Mouse (Mus musculus) kidney, postnatal 25 days (tissue): ENCODE data around the gene Siglec1.

Source experiments
- DNase-seq, 2 experiments: peaks; one replicate each; pipeline ENCODE4 v3.0.0; 2021; ENCODE audit warnings: mixed read lengths in 2 of 2

Siglec1 gene

GRCm38 (mm10) chr2:131096101-131096795, 9.7 kb upstream of the Siglec1 start:
- peak; percentile 65 to 83 for DNase-seq

DNA sequence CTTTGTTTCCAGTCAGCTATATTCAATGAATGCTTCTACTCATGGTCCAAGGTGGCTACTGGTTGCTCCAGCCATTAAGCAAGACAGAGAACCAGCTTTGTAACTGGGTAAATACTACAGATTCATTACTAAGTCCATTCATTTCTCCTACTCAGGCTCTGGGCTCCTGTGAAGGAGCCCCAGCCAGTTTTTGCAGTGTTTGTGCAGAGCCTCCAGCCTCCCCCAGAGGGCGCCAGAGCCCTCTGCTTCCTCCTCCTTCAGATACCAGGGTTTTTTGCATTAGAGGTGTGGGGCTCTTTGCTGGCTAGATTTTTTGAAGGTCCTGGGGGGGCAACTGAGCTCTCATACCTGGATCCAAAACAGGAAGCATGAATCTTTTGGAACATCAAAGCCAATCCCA, 8.3 kb upstream of the Siglec1 start:
- peak; percentile 73 to 79 for DNase-seq

- DNase-seq = peak in 1 of 2 experiments; percentile 9
Measured at GRCm38 (mm10) chr2:131093577-131093976, 7.0 kb upstream of the Siglec1 start.

DNA sequence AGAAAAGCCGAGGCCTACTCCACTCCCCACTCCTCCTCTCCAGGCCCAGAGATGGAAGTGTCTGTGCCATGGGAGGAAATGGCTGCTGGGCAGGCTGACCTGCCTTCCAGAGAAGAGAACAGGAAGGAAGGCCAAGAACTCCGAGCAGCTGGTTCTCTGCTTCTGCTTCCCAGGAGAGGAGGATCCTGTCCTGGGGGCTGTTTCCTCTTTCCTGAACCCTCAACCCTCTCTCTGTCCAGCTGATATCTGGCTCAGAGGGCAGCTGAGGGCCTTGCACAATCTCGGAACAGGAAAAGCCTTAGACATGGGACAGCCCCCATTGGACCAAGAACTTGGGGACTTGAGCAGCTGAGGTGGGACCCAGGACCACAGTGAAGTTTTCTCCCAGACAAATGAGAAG, 4.3 kb upstream of the Siglec1 start:
- DNase-seq = peak; percentile 10 to 54

DNA sequence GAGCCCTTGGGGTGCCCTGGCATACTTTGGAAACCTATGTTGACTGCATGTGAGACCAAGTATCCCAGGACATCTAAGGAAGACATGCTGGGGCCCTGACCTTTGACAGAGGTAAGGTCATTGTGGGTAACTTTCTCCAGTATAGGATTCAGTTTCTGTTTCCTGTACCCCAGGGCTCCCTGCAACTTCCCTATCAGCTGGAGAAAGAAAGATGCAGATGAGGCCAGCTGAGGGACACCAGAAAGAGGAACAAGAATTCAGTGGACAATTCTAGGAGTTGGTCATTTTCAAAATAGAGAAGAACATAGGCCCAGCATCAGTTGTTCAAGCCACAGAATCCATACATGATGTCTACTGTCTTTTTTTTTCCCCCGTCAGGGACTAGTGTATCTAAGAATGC, 3.1 kb upstream of the Siglec1 start:
- no peak for DNase-seq

GRCm38 (mm10) chr2:131088581-131088980, 2.0 kb upstream of the Siglec1 start:
- DNase-seq = peak in 1 of 2 experiments; percentile 16

DNA sequence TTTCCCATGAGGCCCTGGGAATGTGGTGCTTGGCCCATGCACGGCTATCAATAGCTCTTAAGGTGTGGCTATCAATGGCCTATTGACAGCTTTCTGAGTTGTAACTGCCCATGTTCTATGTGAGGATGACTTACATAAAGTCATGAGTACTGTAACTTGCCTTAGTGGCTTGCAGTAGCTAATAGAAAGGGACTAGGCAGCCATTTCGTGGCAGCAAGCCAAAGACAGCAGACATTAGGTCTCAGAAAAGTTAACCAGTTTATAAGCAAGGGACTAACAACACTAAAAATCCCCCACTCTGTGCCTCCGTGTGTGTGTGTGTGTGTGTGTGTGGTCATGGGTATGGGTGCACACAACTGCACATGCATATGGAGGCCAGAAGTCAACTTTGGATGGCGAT, 2.4 kb downstream of the Siglec1 start:
- DNase-seq = peak in 1 of 2 experiments; percentile 10

- DNase-seq = no peak
Measured at GRCm38 (mm10) chr2:131080507-131080906, 6.1 kb downstream of the Siglec1 start.

GRCm38 (mm10) chr2:131072536-131072935, 14.0 kb downstream of the Siglec1 start:
- no peak for DNase-seq

DNA sequence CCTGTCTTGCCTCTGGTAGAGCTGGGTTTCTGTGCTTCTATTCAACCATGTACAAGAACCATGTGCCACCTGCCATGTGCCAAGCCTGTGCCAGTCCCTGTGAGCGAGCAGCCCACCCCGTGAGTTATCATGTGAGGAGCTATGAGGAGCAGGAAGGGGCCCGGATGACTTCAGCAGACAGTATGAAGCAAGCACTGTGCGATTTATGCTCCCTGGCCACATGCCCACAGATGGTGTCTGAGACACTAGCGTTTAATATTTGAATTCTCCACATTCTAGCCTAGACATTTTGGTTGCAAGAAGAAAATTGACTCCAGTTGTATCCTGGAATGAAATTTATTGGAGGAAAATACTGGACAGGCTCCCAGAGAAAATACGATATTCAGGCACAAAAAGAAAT, 19.1 kb downstream of the Siglec1 start:
- peak in 1 of 2 experiments; percentile 59 for DNase-seq

- no peak for DNase-seq
Measured at GRCm38 (mm10) chr2:131066342-131066741, 20.2 kb downstream of the Siglec1 start.

DNA sequence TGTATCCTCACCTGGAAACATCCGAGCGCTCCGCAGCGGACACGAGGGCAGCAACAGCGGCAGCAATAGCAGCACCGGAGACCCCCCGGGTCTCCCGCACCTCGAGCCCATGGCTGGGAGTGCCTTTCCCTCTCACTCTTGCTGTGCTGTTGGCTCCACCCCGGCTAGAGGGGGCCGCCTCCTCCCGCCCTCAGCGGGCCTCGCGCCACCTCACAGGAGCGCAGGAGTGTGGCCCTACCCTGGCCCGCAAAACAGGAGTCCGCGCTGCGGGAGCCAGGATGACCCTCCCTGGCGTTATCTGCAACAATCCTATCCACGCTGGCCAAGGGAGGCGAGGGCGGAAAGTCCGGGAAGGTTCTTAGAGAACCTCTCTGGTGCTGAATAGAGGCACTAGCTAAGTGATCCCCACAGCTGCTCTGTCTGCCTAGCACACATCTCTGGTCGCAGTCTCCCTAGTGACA, 23.1 kb downstream of the Siglec1 start, which contains the start of gene Adam33:
Gene Adam33, minus strand, starts transcription at position 411 of the 461 bp plus-strand sequence.
- no peak for DNase-seq

DNA sequence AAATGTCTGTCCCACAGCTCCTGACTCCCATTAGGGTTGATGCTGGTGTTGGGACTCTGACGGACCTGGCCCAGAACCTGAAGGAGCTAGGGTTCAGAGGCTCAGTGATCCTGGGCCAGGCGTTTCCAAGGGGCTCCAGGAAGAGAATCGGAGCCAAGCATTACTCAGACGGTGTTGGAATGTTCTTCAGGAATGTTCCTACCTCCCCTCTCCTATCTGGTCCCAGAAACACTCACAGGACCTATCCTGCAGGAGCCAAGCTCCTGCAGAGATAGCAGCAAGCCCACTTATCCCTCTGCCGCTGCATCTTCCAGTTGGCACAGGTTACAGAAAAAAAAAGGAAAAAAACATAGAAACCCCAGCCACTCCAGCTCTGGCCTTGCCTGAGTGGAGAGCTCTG, 25.0 kb downstream of the Siglec1 start:
- peak in 1 of 2 experiments; percentile 16 for DNase-seq

DNA sequence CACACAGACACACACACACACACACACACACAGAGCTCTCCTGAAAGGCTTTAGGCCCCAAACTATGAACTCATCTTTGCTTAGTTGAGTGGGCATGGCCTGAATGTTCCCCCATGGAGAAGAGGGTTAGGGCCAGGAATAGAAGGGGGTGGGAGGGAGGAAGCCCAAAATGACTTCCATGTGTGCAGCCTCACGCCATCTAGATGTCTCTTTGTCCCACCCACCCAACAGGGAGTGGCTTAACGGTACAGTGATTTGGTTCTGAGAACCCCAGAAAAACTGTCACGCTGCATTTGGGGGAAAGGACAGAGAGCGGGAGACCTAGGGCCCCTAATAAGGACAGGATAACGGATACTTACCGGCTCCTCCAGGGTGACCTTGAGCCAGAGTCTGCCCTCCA, 25.8 kb downstream of the Siglec1 start:
- peak in 1 of 2 experiments; percentile 9 for DNase-seq

DNA sequence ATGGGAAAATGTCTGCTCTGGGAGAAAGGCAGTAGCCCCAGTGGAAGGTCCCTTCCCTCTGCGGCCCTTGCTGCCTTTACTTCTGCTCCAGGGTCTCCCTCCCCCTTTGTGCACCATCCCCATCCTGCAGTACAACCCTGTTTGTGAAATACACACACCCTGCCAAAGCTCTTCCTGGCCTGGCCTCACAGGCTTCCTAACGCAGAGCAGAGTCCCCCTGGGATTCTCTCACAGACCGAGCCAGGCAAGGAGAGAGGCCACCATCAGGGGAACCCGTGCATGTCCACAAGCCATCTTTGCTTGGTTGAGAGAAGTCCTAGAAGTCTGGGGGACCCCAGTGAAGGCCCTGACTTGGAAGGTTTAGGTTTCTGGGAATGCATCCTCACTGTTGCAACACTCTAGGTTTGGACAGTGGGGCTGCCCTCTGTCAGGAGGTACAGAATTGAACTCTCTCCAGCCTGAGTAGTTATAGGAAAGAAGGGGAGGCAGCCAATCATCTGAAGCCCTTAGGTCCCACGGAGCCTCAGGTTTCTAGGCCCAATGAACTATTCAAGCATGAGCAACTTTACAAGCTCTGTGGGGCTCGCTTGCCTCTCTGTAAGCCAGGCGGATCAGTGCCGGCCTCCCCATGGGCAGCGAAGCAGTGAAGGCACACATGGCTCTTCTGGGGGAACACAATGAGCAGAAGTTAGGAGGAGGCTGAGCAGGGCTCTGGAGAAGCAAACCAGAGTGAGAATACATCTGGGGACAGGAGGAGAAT, 26.6 kb downstream of the Siglec1 start:
- no peak for DNase-seq

DNA sequence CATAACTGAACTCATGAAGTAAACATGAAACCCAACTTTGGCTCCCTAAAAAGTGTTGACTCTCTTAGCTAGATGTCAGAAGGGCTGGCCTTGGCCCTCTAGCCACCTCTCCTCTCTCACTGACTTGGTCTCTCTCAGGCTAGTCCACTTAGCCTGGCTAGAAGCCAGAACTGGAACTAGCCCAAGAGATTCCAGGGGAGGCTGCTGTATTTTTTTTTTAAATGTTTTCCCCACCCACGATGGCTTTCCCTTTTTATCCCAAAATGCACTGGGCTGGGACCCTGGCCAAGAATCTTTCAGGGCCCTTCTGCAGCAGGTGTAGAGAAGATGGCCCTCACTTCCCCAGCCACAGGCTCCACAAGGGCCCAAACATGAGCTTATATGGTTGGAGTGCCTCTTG, 27.2 kb downstream of the Siglec1 start:
- DNase-seq = peak; percentile 62 to 70

DNA sequence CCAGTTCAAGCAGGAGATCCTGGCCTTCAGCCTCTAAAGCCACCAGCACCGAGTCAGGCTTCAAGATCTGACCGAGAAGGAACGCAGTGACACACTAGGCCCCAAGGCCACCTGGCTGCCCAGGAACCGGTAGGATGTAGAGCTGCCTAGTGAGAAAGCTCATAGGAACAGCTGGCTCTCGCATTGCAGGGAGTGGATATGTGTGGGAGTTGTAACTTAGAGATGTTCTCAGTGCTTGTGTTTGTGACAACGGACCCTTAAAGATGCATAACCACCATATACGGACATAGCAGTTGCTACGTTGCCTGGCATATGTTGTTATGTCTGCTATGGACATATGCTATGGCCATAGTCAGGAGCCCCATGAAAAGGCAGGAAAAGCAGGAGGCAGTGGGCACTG, 27.9 kb downstream of the Siglec1 start:
- no peak for DNase-seq

GRCm38 (mm10) chr2:131056191-131056590, 30.4 kb downstream of the Siglec1 start:
- DNase-seq = peak in 1 of 2 experiments; percentile 32

DNA sequence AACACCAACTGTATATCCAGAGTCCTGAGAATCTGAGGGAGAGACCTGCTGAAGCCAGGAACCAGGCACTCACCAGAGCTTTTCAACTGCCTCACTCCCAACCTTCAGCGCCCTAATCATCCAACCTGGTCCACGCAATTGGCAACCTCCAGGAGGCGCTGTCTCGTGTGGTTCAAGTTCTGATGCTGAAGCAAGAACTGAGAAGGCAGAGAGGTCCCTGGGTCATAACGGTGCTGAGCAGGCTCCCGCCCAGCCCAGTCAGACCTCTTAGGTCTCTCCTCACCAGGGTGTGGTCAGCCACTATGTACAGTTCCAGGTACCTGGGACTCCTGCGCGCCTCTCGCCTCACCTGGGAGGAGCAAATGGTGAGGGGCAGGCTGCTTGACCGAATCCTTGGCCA, 30.9 kb downstream of the Siglec1 start:
- DNase-seq = peak; percentile 56 to 66

DNA sequence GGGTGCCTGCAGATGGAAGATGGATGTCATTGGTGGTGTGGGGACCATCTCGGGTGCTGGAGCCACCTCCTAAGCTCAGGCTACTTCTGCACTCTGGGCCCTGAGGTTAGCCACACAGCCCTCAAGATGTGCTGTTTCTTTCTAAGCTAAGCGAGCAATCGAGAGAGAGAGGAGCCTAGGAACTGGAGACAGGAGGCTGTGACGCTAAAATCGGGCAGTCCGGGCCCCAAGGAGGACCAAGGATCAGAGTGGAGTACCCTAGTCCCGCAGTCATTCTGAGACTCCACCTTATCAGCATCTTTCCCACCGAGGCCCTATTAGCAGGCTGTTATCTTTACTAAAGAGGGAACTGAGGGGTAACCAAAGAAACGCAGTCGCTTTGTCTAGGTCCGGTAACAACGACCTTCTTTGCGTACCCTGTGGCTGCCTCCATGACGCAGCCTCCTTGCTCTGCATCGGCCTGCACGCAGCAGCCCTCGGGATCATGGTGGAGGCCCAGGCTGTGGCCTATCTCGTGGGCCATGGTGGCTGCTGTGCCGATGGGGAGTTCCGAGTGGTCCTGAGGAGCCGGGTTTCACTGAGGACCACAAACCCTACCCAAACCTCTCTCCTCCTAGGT, 31.8 kb downstream of the Siglec1 start:
- DNase-seq = no peak

DNA sequence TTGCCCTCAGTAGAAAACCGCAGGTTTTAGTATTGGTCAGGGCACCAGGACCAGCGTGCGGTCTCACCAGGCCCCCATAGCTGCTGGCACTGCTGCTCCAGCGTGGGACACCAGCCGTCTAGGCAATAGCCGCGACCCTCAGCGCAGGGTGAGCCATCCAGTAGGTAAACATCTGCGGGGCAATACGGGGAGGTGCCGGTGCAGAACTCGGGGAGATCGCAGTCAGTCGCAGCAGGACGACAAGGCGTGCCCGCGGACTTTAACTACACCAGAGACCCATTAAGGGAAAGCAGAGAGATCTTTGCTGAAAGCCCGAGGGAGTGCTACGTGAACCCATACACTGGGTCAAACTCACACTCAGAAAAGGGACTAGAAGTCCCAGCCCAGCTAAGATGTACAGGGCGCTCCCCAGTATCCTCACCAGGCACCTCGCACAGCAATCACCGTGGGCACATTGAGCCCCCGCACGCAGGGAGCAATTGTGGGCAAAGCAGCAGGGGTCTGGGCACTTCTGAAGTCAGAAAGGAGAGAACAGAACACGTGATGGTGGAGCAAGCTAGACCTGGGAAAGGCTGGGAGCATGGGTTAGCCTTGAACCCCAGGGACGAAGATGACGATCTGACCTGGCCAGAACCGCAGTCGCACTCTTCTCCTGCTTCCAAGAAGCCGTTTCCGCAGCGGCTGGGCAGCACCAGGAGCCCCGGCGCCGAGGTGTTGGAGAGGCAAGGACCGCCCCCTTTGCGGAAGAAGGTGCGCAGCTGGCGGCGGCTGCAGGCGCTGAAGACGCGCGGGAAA, 32.5 kb downstream of the Siglec1 start:
- DNase-seq = no peak

GRCm38 (mm10) chr2:131052862-131053418, 33.6 kb downstream of the Siglec1 start:
- no peak for DNase-seq
